In the genomic region with DNA sequence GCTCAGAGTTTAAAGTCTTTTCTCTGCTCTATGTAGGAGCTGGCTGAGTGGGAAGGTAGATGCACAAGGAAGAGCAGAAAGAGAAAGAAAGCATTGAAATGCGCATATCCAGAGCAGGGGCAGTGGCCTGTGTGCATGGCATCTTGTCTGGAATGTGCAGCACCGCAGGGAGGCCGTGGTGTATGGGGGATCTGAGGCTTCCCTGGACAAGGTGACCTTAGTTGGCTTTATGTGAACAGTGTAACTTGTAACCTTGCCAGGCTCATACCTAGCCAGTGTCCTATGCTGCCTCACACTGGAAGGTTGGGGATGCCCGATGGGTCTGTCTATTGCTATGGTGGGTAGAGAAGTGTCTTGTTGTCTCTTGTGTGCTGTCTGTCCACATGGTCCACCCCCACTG, we compare ENCODE assay signal across 10 mouse cellular contexts.
DNase-seq lines count a peak whose midpoint lies in the region; ATAC-seq and TF ChIP-seq lines count a peak whose summit lies in the region.
"Had no signal": no experiment of that assay in that cellular context is flagged by ENCODE, and none has a peak within 500 bp of the region (broad histone marks: within the 10 kb centered on the region; RNA-seq: fewer than 3 reads in every experiment).

No protein-coding gene starts in this region.

- TF ChIP-seq CTCF in kidney, adult 2 months (conservative IDR thresholded peaks at IDR 0.05; ENCODE audit: insufficient read depth, insufficient read length, low read depth, low read length), result peak; percentile 47

- WGBS in kidney, adult 2 months, result 42% methylated on average over 4 of the region's 4 CpGs
- WGBS in midbrain, embryonic 16.5 days, result 45% methylated on average over 4 of the region's 4 CpGs

- peak overlapping the region; percentile 15 for H3K4me3 ChIP-seq in megakaryocyte, embryonic 14.5 days (replicated peaks)
- no peak overlapping the region for H3K4me3 ChIP-seq in kidney, adult 2 months (ENCODE audit: insufficient read depth, low read depth, low read length)
- H3K4me3 ChIP-seq in midbrain, embryonic 16.5 days (ENCODE audit: low read depth, low read length), result no peak overlapping the region
- H3K4me3 ChIP-seq: embryonic facial prominence, embryonic 12.5 days had no signal

- H3K4me1 ChIP-seq in megakaryocyte, embryonic 14.5 days, result peaks cover 98% of the 10 kb centered on the region
- peaks cover 12% of the 10 kb centered on the region for H3K4me1 ChIP-seq in kidney, adult 2 months (ENCODE audit: control insufficient read depth, insufficient read depth, low read length)
- H3K4me1 ChIP-seq in midbrain, embryonic 16.5 days (ENCODE audit: control insufficient read depth, insufficient read depth, low read length), result peaks cover 48% of the 10 kb centered on the region

- no peak overlapping the region for H3K9ac ChIP-seq in midbrain, embryonic 16.5 days (ENCODE audit: low read depth, low read length)
- H3K9ac ChIP-seq: embryonic facial prominence, embryonic 12.5 days had no signal

- no peak for TF ChIP-seq POLR2A in kidney, adult 2 months (IDR thresholded peaks at IDR 0.05; ENCODE audit: low read depth, low read length)

- no peaks in the 10 kb centered on the region for H3K27me3 ChIP-seq in megakaryocyte, embryonic 14.5 days (replicated peaks)
- H3K27me3 ChIP-seq in kidney, adult 2 months (replicated peaks; ENCODE audit: control insufficient read depth, insufficient read depth, low read length), result no peaks in the 10 kb centered on the region
- H3K27me3 ChIP-seq in midbrain, embryonic 16.5 days (ENCODE audit: control insufficient read depth, insufficient read depth, low read depth, low read length), result no peaks in the 10 kb centered on the region
- H3K27me3 ChIP-seq: embryonic facial prominence, embryonic 12.5 days had no signal

- no peaks in the 10 kb centered on the region for H3K9me3 ChIP-seq in megakaryocyte, embryonic 14.5 days
- H3K9me3 ChIP-seq in midbrain, embryonic 16.5 days (replicated peaks; ENCODE audit: control insufficient read depth, low read length, poor library complexity, severe bottlenecking), result no peaks in the 10 kb centered on the region
- H3K9me3 ChIP-seq: embryonic facial prominence, embryonic 12.5 days had no signal

- H3K36me3 ChIP-seq in megakaryocyte, embryonic 14.5 days (replicated peaks; ENCODE audit: low read length), result peaks cover 41% of the 10 kb centered on the region
- no peaks in the 10 kb centered on the region for H3K36me3 ChIP-seq in kidney, adult 2 months (ENCODE audit: control insufficient read depth, insufficient read depth, low read length)
- no peaks in the 10 kb centered on the region for H3K36me3 ChIP-seq in midbrain, embryonic 16.5 days (ENCODE audit: control insufficient read depth, insufficient read depth, low read length)
- H3K36me3 ChIP-seq: embryonic facial prominence, embryonic 12.5 days had no signal

- H3K27ac ChIP-seq in kidney, adult 2 months (ENCODE audit: insufficient read depth, low read depth, low read length), result peak overlapping the region; percentile 67
- peak overlapping the region; percentile 78 for H3K27ac ChIP-seq in midbrain, embryonic 16.5 days (ENCODE audit: low read length)
- H3K27ac ChIP-seq: macrophage had no signal

- DNase-seq in cerebellum, adult 9-10 months, result peak; percentile 39
- no peak for DNase-seq in cerebellum, postnatal 4 days (ENCODE audit: low spot score in 2 of 2)
- peak; percentile 70 for DNase-seq in kidney, adult 2 months
- no peak for DNase-seq in thymus, adult 18-20 months
- DNase-seq in retina, embryonic 14.5 days (ENCODE audit: low spot score), result no peak

- ATAC-seq in megakaryocyte, adult 5-6 weeks (ENCODE audit: poor library complexity, severe bottlenecking), result no peak
- no peak for ATAC-seq in midbrain, embryonic 16.5 days

- H3K4me2 ChIP-seq in midbrain, embryonic 16.5 days (ENCODE audit: low read length), result no peak overlapping the region
- H3K4me2 ChIP-seq: embryonic facial prominence, embryonic 12.5 days had no signal

Comparison
In these comparisons a context has a peak if more than half of its experiments do, and no peak if none do; other contexts are left out.
1. DNase-seq: peak in cerebellum, adult 9-10 months (single experiment) and kidney, adult 2 months (single experiment); none in cerebellum, postnatal 4 days (0 of 2), thymus, adult 18-20 months (0 of 2) and retina, embryonic 14.5 days (single experiment).